Mouse (Mus musculus) spleen, postnatal 14 days (tissue): ENCODE measurements around the gene Ostf1.

Experiments
- DNase-seq, 2 experiments: peaks; one replicate each; pipeline ENCODE4 v3.0.0; 2021 to 2022; ENCODE audit warnings: low spot score in 2 of 2

Gene Ostf1

GRCm38 (mm10) chr19:18644084-18644483, 12.5 kb upstream of the Ostf1 start:
- DNase-seq: no peak

GRCm38 (mm10) chr19:18643411-18643810, 11.8 kb upstream of the Ostf1 start:
- DNase-seq: no peak

GRCm38 (mm10) chr19:18641001-18641400, 9.4 kb upstream of the Ostf1 start:
- no peak for DNase-seq

GRCm38 (mm10) chr19:18639552-18639951, 7.9 kb upstream of the Ostf1 start:
- DNase-seq: no peak

- no peak for DNase-seq
Observed at GRCm38 (mm10) chr19:18638949-18639348, 7.3 kb upstream of the Ostf1 start.

GRCm38 (mm10) chr19:18637954-18638353, 6.3 kb upstream of the Ostf1 start:
- no peak for DNase-seq

- no peak for DNase-seq
Observed at GRCm38 (mm10) chr19:18632231-18633185, 885 bp upstream of the Ostf1 start.

- DNase-seq: peak; percentile 32 to 57
Observed at GRCm38 (mm10) chr19:18631161-18631643, 421 bp downstream of the Ostf1 start.

GRCm38 (mm10) chr19:18630221-18631119, 1.2 kb downstream of the Ostf1 start:
- no peak for DNase-seq

GRCm38 (mm10) chr19:18629589-18629988, 2.0 kb downstream of the Ostf1 start:
- no peak for DNase-seq

GRCm38 (mm10) chr19:18623894-18624293, 7.7 kb downstream of the Ostf1 start:
- DNase-seq: no peak

GRCm38 (mm10) chr19:18619691-18620090, 11.9 kb downstream of the Ostf1 start:
- no peak for DNase-seq

- no peak for DNase-seq
Observed at GRCm38 (mm10) chr19:18619060-18619459, 12.6 kb downstream of the Ostf1 start.

- no peak for DNase-seq
Observed at GRCm38 (mm10) chr19:18617504-18617903, 14.1 kb downstream of the Ostf1 start.

- no peak for DNase-seq
Observed at GRCm38 (mm10) chr19:18615680-18616240, 15.9 kb downstream of the Ostf1 start.

GRCm38 (mm10) chr19:18614337-18614736, 17.3 kb downstream of the Ostf1 start:
- DNase-seq: no peak

- no peak for DNase-seq
Observed at GRCm38 (mm10) chr19:18608975-18609374, 22.6 kb downstream of the Ostf1 start.

GRCm38 (mm10) chr19:18607907-18608306, 23.7 kb downstream of the Ostf1 start:
- DNase-seq: no peak

- no peak for DNase-seq
Observed at GRCm38 (mm10) chr19:18603011-18603410, 28.6 kb downstream of the Ostf1 start.

GRCm38 (mm10) chr19:18600611-18601010, 31.0 kb downstream of the Ostf1 start:
- DNase-seq: no peak

- no peak for DNase-seq
Observed at GRCm38 (mm10) chr19:18599650-18600049, 32.0 kb downstream of the Ostf1 start.

- DNase-seq: no peak
Observed at GRCm38 (mm10) chr19:18599051-18599450, 32.6 kb downstream of the Ostf1 start.
